Mouse (Mus musculus) right cerebral cortex, postnatal 36 days (tissue): Measurements from ENCODE around the gene Hdac4.

Source experiments
- DNase-seq, 2 experiments: peaks; one replicate each; pipeline ENCODE4 v3.0.0; 2022; ENCODE audit warnings: low spot score in 2 of 2, mixed read lengths in 1 of 2

The Hdac4 gene

DNA sequence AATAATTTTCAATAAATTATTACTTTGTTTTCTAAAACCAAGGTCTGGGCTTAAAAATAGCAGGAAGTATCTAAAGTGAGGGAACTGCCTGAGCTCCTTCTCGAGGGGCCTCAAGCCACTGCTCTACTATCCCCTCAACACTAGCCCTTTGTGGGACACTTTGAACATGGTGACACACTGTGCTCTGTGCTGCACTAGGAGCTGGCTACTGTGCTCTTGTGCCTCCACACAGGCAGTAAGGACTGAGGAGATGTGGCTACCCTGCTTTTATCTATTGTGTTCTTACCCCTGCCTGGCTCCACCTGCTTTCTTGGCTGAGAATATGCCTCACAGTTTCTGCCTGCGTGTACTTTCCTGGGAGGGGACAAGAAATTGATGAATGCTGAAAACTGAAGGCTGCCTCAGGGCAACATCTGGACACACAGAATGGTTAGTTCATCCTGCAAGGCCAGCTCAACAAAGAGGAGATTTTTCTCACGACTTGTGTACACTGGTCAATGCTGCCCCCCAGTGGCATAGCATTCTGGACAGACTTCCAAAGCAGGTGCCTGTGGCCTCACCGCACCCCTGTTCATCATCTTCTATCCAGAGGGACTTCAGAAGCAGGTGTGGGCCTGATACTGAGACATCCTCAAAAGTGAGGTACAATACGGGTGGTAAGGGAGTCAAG, 226.7 kb downstream of the Hdac4 start:
- peak in 1 of 2 experiments; percentile 45 for DNase-seq

DNA sequence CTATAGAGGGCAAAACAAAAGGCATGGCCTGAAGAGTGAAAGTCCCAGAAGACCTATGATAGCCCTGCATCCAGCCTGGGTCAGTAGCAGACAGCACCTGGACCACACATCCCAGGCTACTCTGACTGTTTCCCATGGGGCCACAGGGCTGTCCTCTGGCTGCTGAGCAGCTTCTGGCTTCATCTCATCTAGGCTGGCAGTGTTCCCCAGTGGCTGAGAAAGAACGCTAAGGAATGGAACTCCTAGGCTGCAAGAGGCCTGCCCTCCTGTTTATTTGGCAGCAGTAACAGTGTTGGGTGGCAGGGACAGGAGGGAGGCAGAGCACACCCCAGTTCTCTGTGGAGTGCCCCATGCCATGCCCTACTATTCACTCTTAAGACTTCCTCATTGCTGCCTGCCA, 228.5 kb downstream of the Hdac4 start:
- DNase-seq: peak in 1 of 2 experiments; percentile 32

DNA sequence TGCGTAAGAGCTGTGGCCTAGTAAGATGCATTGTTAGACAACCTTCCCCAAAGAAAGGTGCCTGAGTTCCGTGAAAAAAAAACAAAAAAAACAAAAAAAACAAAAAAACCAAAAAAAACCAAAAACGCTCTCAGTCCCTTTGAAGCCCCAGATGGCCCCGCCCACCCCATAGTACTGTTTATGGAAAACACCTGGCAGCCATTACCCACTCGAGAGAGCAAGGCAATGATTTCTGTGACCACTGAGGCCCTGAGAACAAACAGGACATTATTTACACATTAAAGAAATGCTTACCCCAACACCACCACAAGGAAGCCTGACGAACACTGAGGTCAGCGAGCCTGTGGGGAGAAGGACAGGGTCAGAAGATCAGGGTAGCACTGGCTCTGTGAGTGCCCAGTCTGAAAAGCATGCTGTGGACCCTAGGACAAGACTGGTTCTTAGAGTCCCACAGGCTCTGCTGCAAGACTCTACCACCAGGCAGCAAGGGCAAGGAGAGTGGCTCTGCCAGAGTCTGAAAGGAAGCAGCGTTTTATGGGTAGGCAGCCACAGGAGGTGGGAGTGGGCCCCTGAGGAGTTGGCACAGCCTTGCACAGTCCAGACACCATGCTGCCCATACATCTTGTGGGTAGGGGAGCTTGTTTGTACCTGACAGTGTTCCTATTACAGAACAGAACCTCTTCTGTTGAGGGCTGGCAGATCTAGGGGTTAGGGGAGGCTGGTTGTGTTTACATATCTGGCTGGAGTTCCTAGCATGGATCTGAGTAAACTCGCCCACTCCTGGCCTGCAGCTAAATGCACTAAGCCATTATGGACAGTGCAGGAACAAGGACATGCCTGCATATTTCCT, 230.8 kb downstream of the Hdac4 start:
- no peak for DNase-seq

DNA sequence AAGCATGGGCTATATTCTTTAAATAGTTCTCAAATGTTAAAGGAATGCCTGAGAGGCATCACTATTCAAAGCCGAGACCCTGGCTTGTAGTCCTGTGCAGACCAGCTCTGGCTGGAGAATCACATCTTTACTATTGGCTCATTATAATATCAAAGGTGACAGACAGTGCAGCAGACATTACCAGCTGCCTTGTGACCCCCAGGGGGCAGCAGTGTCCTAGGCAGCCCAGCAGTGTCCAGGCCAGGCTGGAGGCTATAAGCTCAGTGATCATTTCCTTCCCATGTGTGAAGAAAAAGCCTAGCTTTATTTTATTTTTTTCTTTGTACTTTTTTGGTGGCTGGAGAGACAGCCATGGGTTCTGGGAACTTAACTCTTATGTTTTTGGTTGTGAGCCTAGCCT, 233.2 kb downstream of the Hdac4 start:
- DNase-seq: no peak

DNA sequence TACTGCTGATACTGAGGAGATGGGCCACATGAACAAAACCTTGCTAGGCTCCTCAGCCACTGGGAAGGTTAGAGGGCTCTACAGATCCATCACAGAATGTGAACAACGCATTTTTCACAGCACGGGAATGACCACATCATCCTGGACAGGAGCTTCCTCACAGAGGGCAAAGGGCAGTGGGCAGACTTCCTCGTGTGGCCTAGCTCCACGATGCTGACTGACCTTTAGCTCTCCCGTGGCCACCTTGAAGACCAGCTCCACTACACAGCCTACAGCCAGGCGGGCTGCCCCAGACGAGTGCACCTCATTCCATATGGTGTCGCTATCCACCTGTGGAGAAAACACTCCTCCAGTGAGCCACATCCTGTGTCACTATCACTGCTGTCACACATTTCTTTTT, 234.3 kb downstream of the Hdac4 start:
- no peak for DNase-seq

DNA sequence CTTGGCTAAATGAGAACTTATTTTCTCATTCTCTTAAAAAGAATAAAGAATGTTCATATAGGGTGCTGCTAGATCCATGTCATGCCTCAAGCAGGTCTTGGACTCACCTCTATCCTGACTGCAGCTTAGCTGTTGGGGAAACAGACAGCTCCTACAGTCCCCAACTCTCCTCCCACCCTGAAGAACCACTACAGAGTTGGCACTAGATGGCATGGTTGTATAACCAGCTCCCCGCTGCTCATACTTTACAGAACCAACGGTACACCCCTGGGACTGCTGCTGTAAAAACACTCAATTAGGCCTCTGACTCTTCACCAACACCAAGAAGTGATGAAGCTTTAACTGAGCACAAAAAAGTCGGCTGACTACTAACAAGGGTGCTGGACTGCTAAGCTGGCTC, 235.6 kb downstream of the Hdac4 start:
- no peak for DNase-seq

DNA sequence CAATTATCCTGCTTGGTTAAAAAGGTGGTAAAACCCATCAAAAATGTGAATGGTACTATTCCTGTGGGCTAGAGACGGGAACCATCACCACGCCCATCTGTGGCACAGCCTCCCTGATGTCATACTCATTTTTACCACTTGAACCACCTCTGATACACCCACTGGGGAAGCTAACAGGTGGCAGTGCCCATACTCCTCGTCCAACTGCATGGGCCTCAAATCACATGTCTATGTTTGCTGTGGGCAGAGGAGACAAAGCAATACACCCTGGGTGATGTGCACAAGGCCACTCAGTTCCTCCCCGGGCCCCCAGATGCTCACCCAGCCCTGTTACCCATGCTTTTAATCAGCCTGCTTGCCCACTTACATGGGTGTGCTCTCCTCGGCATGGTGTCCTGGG, 236.5 kb downstream of the Hdac4 start:
- no peak for DNase-seq

DNA sequence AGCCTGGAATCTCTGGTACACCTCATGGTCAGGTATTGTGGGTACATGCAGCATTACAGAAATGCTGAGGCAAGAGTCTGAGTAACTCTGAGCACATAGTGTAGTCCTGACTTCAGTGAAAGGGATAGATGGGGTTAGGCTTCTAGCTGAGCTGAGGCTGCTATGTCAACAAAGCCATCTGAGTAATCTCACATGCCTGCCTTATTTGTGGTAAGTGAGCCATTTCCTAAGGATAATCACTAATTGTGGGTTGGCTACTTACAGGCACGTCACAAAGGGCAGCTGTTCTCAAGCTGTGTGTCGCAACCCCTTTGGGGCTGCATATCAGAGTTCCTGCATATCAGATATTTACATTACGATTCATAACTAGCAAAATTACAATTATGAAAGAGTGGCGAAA, 239.3 kb downstream of the Hdac4 start:
- DNase-seq: no peak

DNA sequence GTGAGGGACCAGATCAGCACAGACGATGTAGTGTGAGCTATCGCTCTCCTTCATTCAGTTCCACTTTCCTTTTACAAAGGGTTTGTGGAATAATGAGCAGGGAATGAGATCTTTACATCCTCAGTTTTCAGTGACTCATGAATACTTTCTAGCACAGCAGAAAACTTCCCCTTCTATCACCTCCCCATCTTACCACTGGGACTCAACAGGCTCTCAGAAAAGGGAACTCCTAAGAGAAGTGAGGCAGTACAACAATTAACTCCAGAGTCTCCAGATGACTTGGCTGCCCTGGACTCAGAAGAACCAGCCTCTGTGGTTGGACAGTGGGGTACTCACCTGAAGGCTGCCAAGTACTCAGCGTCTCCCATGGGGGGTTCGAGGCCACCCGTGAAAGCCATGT, 240.5 kb downstream of the Hdac4 start:
- DNase-seq: no peak

DNA sequence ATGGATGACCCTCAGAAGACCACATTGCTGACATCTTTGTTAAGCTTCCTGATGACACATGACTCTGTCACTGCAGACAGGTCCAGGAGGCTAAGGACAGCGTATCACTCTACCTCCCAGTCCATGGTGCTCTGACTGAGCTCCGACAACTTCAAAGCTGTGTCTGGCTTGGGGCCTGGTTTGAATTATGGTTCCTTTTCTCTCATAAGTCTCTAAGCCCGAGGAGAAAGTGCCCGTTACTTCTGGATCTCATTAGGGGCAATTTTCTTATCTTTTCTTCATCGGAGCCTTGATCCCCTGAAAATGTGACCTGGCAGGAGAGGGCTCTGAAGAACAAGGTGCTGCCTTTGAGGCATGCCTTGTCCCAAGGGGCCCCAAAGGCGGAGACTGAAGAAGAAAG, 242.6 kb downstream of the Hdac4 start:
- DNase-seq: no peak

DNA sequence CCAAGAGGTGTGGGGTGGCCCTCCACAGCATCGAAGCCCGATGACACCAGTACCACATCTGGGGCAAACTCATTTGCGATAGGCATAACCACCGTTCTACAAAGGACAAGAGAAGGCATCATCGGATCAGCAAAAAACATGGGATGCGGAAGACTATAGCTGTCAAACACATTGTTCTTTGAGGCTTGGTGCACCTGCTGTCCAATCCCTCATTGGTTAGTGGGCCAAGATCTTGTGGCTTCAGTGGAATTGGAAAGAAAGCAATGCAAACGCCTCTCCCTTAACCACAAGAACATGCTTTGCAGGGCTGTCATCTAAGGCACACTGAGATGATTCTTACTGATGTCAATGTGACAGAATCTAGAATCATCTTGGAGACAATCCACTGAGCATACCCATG, 248.1 kb downstream of the Hdac4 start:
- no peak for DNase-seq

DNA sequence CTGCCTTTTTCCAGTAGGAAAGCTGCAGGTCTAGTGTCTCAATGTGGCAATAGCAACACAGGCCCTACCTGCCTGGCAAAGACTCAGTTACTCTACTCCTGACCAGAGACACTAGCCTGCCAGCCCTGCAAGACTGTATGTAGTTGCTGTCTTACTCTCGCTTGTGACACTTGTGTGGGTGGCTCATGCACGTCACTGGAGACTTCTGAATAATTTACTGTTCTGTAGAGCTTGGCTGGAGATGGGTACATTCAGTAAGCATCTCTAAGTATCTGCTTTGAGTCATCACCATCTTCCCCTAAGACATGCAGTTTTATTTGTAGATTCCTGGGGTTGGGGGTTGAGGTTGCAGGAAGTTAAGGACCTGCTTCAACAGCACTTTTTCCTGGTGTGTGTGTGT, 252.9 kb downstream of the Hdac4 start:
- peak; percentile 64 to 85 for DNase-seq

DNA sequence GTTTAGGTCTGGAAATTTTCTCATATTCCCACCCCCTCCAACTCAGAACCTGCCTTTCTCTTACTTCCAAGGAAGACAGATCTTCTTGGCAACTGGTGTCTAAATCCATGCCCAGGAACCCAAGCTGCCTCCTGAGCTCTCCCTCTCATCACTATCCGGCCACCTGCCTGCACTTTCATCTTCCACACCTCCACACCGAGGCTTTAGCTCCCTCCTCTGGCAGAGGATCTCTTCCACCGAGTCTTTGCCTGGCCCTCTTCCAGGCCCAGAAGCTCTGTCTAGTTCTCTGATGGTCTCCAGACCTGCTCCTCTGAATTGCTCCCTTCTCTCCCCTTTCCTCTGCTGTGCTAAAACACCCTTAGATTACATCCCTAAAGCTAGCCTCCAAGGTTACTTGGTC, 253.5 kb downstream of the Hdac4 start:
- DNase-seq: no peak

DNA sequence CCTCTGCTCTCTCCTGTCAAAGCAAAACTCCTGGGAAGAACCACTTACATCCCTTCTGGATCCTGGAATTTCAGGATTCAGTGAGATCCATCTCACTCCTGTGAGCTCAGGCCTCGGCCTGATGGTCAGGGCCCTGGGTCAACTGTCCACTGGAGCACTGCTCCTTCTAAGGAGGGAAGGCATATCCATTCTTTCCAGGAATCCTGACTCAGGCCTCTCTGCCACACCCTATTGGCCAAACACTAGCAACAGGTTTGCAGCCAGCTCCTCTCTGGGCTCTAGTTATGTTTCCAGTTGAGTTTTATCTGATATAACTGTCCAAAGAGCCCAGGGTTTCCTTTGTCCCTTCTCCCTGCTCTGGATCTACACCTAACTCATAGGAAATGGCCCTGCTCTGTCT, 254.4 kb downstream of the Hdac4 start:
- no peak for DNase-seq

DNA sequence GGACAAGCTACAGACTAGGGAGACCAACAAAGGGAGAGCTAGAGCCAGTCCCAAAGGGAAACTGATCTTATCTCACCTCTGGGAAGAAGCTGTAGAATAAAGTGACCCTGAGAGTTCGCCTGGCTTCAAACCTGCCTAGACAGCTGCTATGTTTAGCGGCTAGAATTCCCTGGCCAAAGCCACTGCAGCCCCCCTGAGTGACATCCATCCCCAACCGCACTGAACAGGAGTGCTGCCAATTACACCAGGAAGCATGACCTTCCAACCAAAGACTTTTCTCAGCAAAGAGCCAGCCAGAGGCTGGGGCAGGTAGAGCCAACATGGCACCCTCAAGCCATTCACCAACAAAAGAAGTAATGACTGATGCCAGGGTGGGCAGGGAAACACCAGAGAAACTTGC, 260.3 kb downstream of the Hdac4 start:
- DNase-seq: no peak

DNA sequence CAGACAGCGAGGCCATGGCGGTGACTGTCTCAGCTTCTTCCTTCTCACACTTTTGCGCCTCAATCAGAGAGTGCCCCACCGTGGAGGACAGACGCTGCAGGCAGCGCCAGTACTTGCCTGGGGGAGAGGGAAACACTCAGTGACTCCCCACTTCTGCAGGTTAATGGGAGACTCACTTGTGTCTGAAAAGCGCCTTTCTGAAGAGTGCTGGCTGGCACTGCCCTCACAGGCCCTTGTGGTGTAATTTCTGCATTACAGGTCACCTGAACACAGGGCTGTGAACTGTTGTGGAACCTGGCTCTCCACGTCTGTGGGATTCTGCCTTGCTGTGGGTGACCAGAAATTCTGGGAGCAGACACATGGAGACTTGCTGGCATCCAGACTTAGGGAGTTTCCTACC, 261.8 kb downstream of the Hdac4 start:
- DNase-seq: no peak

DNA sequence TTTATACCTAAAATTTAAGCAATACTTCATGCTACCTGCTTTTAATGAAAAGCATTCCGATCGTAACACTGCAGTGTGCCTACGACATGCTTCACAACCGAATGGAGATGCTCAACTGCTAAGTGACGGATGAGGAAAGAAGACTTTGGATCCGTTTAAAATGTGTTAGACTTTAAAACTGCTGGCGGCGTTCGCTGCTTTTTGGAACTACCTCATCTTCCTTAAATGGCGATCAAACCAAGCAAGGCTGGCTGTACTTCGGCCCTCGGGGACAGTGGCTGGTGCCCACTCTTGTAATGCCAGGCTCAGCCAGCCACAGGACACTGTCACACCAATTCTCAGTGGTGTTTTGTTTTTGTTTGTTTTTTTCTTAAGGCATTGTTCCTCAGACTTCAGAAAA, 263.3 kb downstream of the Hdac4 start:
- no peak for DNase-seq

DNA sequence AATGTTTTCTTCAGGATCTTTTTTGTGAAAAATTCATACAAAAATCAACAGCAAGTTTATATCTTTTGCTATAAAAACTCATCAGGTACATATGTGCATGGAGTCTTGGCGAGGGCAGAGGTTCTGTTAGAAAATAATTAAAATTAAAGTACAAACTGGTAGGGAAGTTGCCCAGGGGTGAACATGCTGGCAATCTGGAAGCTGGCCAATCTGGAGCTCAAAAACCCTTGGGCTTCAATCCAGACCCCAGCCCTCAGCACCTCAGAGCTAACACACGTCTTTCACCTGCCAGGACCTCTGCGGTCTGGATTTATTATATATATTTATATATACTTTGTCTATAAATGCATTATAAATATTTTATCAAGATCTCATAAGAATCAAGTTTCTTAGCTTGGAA, 263.7 kb downstream of the Hdac4 start:
- DNase-seq: no peak

DNA sequence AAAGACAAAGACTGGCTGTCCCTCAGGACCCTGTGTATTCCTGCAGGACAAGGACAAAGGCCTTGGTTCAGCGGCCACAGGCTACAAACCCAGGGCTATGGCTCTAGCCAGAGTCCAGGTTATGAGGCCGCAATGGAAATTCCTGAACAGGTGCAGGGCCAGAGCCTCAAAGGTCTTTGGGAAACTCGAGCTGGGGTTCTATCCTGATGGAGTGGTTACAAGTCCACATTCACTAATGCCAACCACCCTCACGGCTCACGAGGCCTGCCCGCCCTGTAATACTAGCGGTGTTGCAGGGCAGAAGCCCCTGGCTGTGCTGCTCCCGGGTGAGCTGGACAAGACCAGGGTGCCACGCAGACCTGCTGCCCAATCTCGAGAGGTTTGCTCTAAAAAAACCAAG, 264.3 kb downstream of the Hdac4 start:
- DNase-seq: no peak

DNA sequence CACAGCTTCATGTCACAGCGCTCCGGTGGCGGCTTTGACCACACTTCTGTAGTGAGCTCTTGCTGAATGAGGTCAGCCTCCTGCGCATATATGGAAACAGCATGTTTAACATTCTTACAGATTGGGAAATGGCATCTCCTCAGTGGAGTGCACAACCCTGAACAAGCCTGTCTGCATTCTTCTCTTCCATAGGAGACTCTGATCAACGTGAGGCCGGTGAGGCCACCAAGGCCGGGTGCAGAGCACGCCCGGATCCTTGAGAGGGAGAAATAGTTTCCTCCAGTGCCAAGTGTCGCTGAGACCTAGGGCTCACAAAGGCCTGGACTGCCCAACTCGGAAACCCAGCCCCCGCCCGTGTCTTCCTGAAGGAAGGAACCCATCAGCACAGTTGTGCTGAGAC, 266.4 kb downstream of the Hdac4 start:
- DNase-seq: no peak

DNA sequence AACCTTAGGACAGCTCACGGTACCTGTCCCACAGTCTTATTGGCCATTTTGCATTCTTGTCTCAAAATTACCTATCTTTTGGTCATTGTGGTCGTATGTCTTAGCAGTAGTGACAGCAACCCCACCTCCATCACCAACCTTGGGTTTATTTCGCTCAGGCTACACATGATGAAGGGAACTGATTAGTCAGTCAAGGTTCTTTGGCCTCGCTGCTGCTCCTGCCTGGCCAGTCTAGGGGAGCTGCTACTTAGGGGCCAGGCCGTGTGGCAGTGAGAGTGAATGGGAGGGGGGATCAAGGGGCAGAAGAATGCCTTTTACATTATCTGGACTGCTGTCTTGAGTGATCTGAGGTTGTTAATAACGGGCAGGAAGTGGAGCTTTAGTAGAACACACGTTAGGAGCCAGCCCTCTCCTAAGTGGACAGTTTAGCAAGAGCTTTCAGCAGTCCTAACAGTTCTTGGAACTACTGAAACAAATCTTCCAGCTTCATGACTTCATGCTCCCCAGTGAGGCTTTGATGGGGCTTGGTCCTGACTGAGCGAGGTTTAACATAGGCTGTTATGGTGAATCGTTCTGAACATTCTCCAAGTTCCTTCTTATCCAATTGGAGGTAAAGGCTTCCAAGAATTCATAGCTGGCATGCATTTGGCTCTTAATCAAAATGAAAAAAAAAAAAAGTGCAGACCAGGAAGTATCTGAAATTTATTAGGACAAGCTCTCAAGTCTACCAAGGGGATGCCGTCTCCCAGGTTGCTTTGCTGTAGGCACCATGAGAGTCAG, 267.8 kb downstream of the Hdac4 start:
- no peak for DNase-seq

DNA sequence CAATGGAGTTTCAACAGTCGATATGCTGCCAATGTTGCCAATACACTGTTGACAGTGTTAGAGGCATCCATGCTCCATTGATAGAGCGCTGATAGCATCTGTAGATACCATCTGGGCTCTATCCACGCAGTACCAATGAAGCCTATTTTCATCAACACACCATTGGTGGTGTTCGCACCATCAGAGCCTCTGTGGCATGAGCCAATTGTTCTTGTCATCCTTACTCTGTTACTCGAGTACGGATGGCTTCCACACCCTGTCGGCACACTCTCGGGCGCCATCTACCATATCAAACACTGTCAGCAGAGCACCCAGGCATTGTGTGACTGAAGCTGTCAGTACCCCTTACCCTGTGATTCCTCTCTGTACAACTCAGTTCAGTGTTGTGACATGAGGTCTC, 271.9 kb downstream of the Hdac4 start:
- no peak for DNase-seq
